Mouse (Mus musculus) CH12.LX (cell line): Measurements from ENCODE around the gene Slc26a10. TPM values are rescaled to one million over a fixed set of nuclear protein-coding genes. Genes with fewer than 3 reads are reported as not detected.

ENCODE experiments used
- DNase-seq: peaks from one replicate; pipeline ENCODE4 v3.0.0-alpha.2; 2013; ENCODE audit errors: extremely low read depth
- H3K27ac ChIP-seq: 2 replicates; pipeline ENCODE4 v1.5.1; 2012; ENCODE audit warnings: low read depth, mild to moderate bottlenecking, control low read depth, moderate library complexity; ENCODE audit not compliant: insufficient read depth
- H3K27me3 ChIP-seq: replicated peaks from 2 replicates; pipeline ENCODE3; 2012; ENCODE audit warnings: inconsistent platforms
- H3K36me3 ChIP-seq, 2 experiments: replicated peaks in 1 of 2; 2 replicates each; pipeline versions ENCODE3 to v1.6.1; 2012; ENCODE audit warnings: inconsistent platforms in 1 of 2, low read length in 1 of 2, mild to moderate bottlenecking in 1 of 2, mixed read lengths in 1 of 2, moderate library complexity in 1 of 2; ENCODE audit not compliant: control insufficient read depth in 1 of 2, insufficient read depth in 1 of 2
- H3K4me1 ChIP-seq, 2 experiments: 2 replicates each; pipeline ENCODE4 v1.6.1; 2012; ENCODE audit warnings: inconsistent platforms in 1 of 2, moderate library complexity in 1 of 2; ENCODE audit not compliant: insufficient read depth in 2 of 2, control insufficient read depth in 1 of 2
- H3K4me2 ChIP-seq: 2 replicates; pipeline ENCODE4 v1.6.1; 2012; ENCODE audit warnings: low read depth, mild to moderate bottlenecking, control low read depth; ENCODE audit not compliant: poor library complexity, insufficient read depth, severe bottlenecking
- H3K4me3 ChIP-seq, 3 experiments: fragments of 150-350 bp in 1 of 3; sonication (generic) in 1 of 3; replicated peaks in 1 of 3; 2 replicates each; pipeline versions ENCODE3 to v1.5.1; 2011 to 2012; ENCODE audit warnings: low read depth in 2 of 3, low read length in 2 of 3, mild to moderate bottlenecking in 2 of 3, moderate library complexity in 2 of 3, control low read depth in 1 of 3, improper control_type of control experiment in 1 of 3, inconsistent platforms in 1 of 3, mixed read lengths in 1 of 3; ENCODE audit not compliant: poor library complexity in 1 of 3
- H3K79me2 ChIP-seq: replicated peaks from 2 replicates; pipeline ENCODE4 v1.6.1; 2012; ENCODE audit warnings: mild to moderate bottlenecking, moderate library complexity; ENCODE audit not compliant: control insufficient read depth, poor library complexity, insufficient read depth, severe bottlenecking; ENCODE audit errors: extremely low read depth
- H3K9ac ChIP-seq: 2 replicates; pipeline ENCODE4 v1.6.1; 2012; ENCODE audit warnings: low read depth, mild to moderate bottlenecking, control low read depth, moderate library complexity; ENCODE audit not compliant: insufficient read depth
- H3K9me3 ChIP-seq: replicated peaks from 2 replicates; pipeline ENCODE3; 2012; ENCODE audit warnings: low read length, inconsistent platforms, mixed read lengths
- CHD1 ChIP-seq: IDR thresholded peaks from 2 replicates; pipeline ENCODE4 v1.6.1; 2012; ENCODE audit warnings: low read depth, low read length, improper control_type of control experiment, inconsistent platforms
- CHD2 ChIP-seq: IDR thresholded peaks from 2 replicates; pipeline ENCODE4 v1.6.1; 2011; ENCODE audit warnings: low read length, improper control_type of control experiment
- ETS1 ChIP-seq: conservative IDR thresholded peaks from 2 replicates; pipeline ENCODE4 v1.6.1; 2012; ENCODE audit warnings: low read depth, mild to moderate bottlenecking, inconsistent platforms, low read length, improper control_type of control experiment, moderate library complexity
- GABPA ChIP-seq: IDR thresholded peaks from 2 replicates; pipeline ENCODE4 v1.6.1; 2012; ENCODE audit warnings: low read depth, low read length, improper control_type of control experiment, inconsistent platforms; ENCODE audit not compliant: insufficient replicate concordance
- JUN ChIP-seq: IDR thresholded peaks from 2 replicates; pipeline ENCODE4 v1.6.1; 2011; ENCODE audit warnings: low read depth, mild to moderate bottlenecking, low read length, improper control_type of control experiment, moderate library complexity; ENCODE audit not compliant: insufficient read depth
- KAT2A ChIP-seq: IDR thresholded peaks from 2 replicates; pipeline ENCODE4 v1.6.1; 2012; ENCODE audit warnings: low read length, improper control_type of control experiment, inconsistent platforms; ENCODE audit not compliant: insufficient replicate concordance
- MAFK ChIP-seq: IDR thresholded peaks from 2 replicates; pipeline ENCODE4 v1.6.1; 2011; ENCODE audit warnings: low read length, improper control_type of control experiment; ENCODE audit not compliant: insufficient replicate concordance
- MAX ChIP-seq: IDR thresholded peaks from 2 replicates; pipeline ENCODE4 v1.6.1; 2011; ENCODE audit warnings: low read length, improper control_type of control experiment
- MAZ ChIP-seq: IDR thresholded peaks from 2 replicates; pipeline ENCODE4 v1.6.1; 2012; ENCODE audit warnings: low read depth, mild to moderate bottlenecking, inconsistent platforms, low read length, improper control_type of control experiment, moderate library complexity
- MXI1 ChIP-seq: IDR thresholded peaks from 2 replicates; pipeline ENCODE4 v1.6.1; 2011; ENCODE audit warnings: mild to moderate bottlenecking, low read depth, low read length, improper control_type of control experiment
- MYC ChIP-seq: IDR thresholded peaks from 2 replicates; pipeline ENCODE4 v1.6.1; 2011; ENCODE audit warnings: low read depth, mild to moderate bottlenecking, improper control_type of control experiment, low read length
- NELFE ChIP-seq: IDR thresholded peaks from 2 replicates; pipeline ENCODE4 v1.6.1; 2011; ENCODE audit warnings: low read depth, low read length, improper control_type of control experiment
- NRF1 ChIP-seq: IDR thresholded peaks from 2 replicates; pipeline ENCODE4 v1.6.1; 2014; ENCODE audit warnings: low read depth, mild to moderate bottlenecking, inconsistent platforms, low read length, improper control_type of control experiment, moderate library complexity
- PAX5 ChIP-seq: IDR thresholded peaks from 2 replicates; pipeline ENCODE4 v1.6.1; 2012; ENCODE audit warnings: low read length, inconsistent platforms, mixed read lengths
- RAD21 ChIP-seq: IDR thresholded peaks from 2 replicates; pipeline ENCODE4 v1.6.1; 2011; ENCODE audit warnings: low read depth, mild to moderate bottlenecking, low read length, improper control_type of control experiment, moderate library complexity
- RCOR1 ChIP-seq: conservative IDR thresholded peaks from 2 replicates; pipeline ENCODE4 v1.6.1; 2012; ENCODE audit warnings: low read depth, mild to moderate bottlenecking, inconsistent platforms, low read length, improper control_type of control experiment
- SIN3A ChIP-seq: IDR thresholded peaks from 2 replicates; pipeline ENCODE4 v1.6.1; 2012; ENCODE audit warnings: low read length, improper control_type of control experiment, inconsistent platforms
- SMC3 ChIP-seq: IDR thresholded peaks from 2 replicates; pipeline ENCODE4 v1.6.1; 2011; ENCODE audit warnings: low read depth, low read length, improper control_type of control experiment
- TBP ChIP-seq: conservative IDR thresholded peaks from 2 replicates; pipeline ENCODE4 v1.6.1; 2011; ENCODE audit warnings: low read depth, low read length, improper control_type of control experiment
- TCF12 ChIP-seq: IDR thresholded peaks from 2 replicates; pipeline ENCODE4 v1.6.1; 2014; ENCODE audit warnings: low read depth, mild to moderate bottlenecking, inconsistent platforms, low read length, improper control_type of control experiment
- UBTF ChIP-seq: IDR thresholded peaks from 2 replicates; pipeline ENCODE4 v1.6.1; 2012; ENCODE audit warnings: low read depth, mild to moderate bottlenecking, inconsistent platforms, low read length, improper control_type of control experiment, moderate library complexity
- USF1 ChIP-seq: IDR thresholded peaks from 2 replicates; pipeline ENCODE4 v1.6.1; 2014; ENCODE audit warnings: low read depth, mild to moderate bottlenecking, inconsistent platforms, low read length, improper control_type of control experiment
- USF2 ChIP-seq: conservative IDR thresholded peaks from 2 replicates; pipeline ENCODE4 v1.6.1; 2011; ENCODE audit warnings: low read depth, low read length, improper control_type of control experiment
- ZKSCAN1 ChIP-seq: IDR thresholded peaks from 2 replicates; pipeline ENCODE4 v1.6.1; 2012; ENCODE audit warnings: low read depth, inconsistent platforms, low read length, improper control_type of control experiment, borderline replicate concordance
- dilution Hi-C: fragments of 300-500 bp; cut with MboI; formaldehyde crosslinking; loops from 2 replicates; pipeline ENCODE4 v1.14.3; 2020; ENCODE audit warnings: low sequenced_read_pairs; ENCODE audit not compliant: extremely low pct_unique_long_range_greater_than_20kb, extremely low pct_ligation_motif_present
- in situ Hi-C: fragments of 300-500 bp; cut with MboI; formaldehyde crosslinking; loops from 3 replicates; pipeline ENCODE4 v1.14.3; 2019; ENCODE audit warnings: low sequenced_read_pairs, low pct_ligation_motif_present, low pct_unique_long_range_greater_than_20kb, mixed read lengths
- polyA plus RNA-seq: library from polyadenylated mRNA; unstranded; fragments of >175 nt; gene quantifications from 2 replicates; pipeline ENCODE4 v1.2.1, GENCODE M21; 2012; ENCODE audit warnings: low read depth; ENCODE audit not compliant: insufficient read length
- total RNA-seq, 2 experiments: library from RNA; depleted of rRNA; stranded (reverse); fragments of 300-350 nt in 1 of 2; fragments of >200 nt in 1 of 2; gene quantifications; 2 replicates each; pipeline ENCODE4 v1.2.3; 2012 to 2014

The Slc26a10 gene
- total and polyA plus RNA-seq, 3 experiments = 0.05 to 1.7 (median 0.16) TPM

- Histone ChIP-seq H3K4me3 (no peak overlapping the region), H3K27me3 (no peaks in the 10 kb centered on the region), H3K4me2 (no peak overlapping the region), H3K9ac (no peak overlapping the region), H3K27ac (no peak overlapping the region), H3K9me3 (no peaks in the 10 kb centered on the region), H3K4me1 (peaks cover 7 to 39% of the 10 kb centered on the region in 2 experiments), H3K36me3 (no peaks in the 10 kb centered on the region), H3K79me2 (no peaks in the 10 kb centered on the region)
- no peak for DNase-seq
- no peak for TF ChIP-seq RCOR1
- TF ChIP-seq SMC3 = no peak
- no peak for TF ChIP-seq MAFK
- no peak for TF ChIP-seq SIN3A
- in situ Hi-C loops (no loop called here), dilution Hi-C loops (no loop called here)
Measured at GRCm38 (mm10) chr10:127137896-127138295, 42.5 kb downstream of the Slc26a10 start.

- H3K4me1 ChIP-seq = peaks cover 6 to 36% of the 10 kb centered on the region in 2 experiments
- H3K27me3 ChIP-seq = no peaks in the 10 kb centered on the region
- in situ Hi-C loops = no loop called here
Measured at GRCm38 (mm10) chr10:127136510-127136909, 43.9 kb downstream of the Slc26a10 start.

GRCm38 (mm10) chr10:127135118-127135836 lies 45.2 kb downstream of the Slc26a10 start:
- Histone ChIP-seq H3K27ac (no peak overlapping the region), H3K4me1 (peaks cover 7 to 33% of the 10 kb centered on the region in 2 experiments; a peak in 3 of 4 replicates), H3K4me2 (no peak overlapping the region), H3K79me2 (no peaks in the 10 kb centered on the region), H3K9ac (no peak overlapping the region), H3K27me3 (no peaks in the 10 kb centered on the region), H3K4me3 (no peak overlapping the region), H3K9me3 (no peaks in the 10 kb centered on the region), H3K36me3 (no peaks in the 10 kb centered on the region)
- no peak for TF ChIP-seq ZKSCAN1
- no peak for TF ChIP-seq KAT2A
- no peak for TF ChIP-seq TBP
- no peak for TF ChIP-seq CHD1
- TF ChIP-seq JUN = no peak
- TF ChIP-seq SIN3A = no peak
- DNase-seq = no peak
- in situ Hi-C loops (no loop called here), dilution Hi-C loops (no loop called here)

More at GRCm38 (mm10) chr10:127136510-127136909, 43.9 kb downstream of the Slc26a10 start:
- H3K9me3 ChIP-seq = no peaks in the 10 kb centered on the region
- no peak overlapping the region for H3K4me2 ChIP-seq
- no peak for TF ChIP-seq TBP
- TF ChIP-seq NELFE = no peak
- no peak for TF ChIP-seq SMC3
- no peak for TF ChIP-seq MAX
- no peak for TF ChIP-seq MYC
- TF ChIP-seq MXI1 = no peak
- no peak for TF ChIP-seq MAZ
- no peak for TF ChIP-seq ETS1
- no peak for TF ChIP-seq RAD21
- no peak for TF ChIP-seq UBTF
- no peak for TF ChIP-seq TCF12
- TF ChIP-seq NRF1 = no peak
- TF ChIP-seq USF2 = no peak
- TF ChIP-seq CHD2 = no peak
- no peak for TF ChIP-seq PAX5
- no peak for TF ChIP-seq USF1
- no peak for TF ChIP-seq GABPA
- no peak for TF ChIP-seq SIN3A
- no peak for TF ChIP-seq ZKSCAN1
- no peak for TF ChIP-seq MAFK
- no peak overlapping the region for H3K27ac ChIP-seq
- H3K9ac ChIP-seq = no peak overlapping the region
- DNase-seq = no peak
- H3K79me2 ChIP-seq = no peaks in the 10 kb centered on the region
- H3K4me3 ChIP-seq = no peak overlapping the region
- dilution Hi-C loops = no loop called here
- no peaks in the 10 kb centered on the region for H3K36me3 ChIP-seq
